Mouse (Mus musculus): ENCODE data around the gene Tcf19.
"Not testable (repeated sequence)": the region's sequence is repeated elsewhere in the genome, so short reads cannot be mapped to it uniquely, and the experiment has no call there.

Gene Tcf19

GRCm38 (mm10) chr17:35485702-35486101 lies 30.9 kb downstream of the Tcf19 start:
- no peak for DNase-seq (ENCODE audit: low read depth)

GRCm38 (mm10) chr17:35484066-35484465 lies 32.6 kb downstream of the Tcf19 start:
- DNase-seq (ENCODE audit: low read depth) = peak; percentile 30

- DNase-seq (ENCODE audit: low read depth) = no peak
Measured at GRCm38 (mm10) chr17:35469842-35470751, 46.5 kb downstream of the Tcf19 start, which contains the start of gene H2-Q10. Gene H2-Q10, plus strand, starts transcription at chr17:35470089.

GRCm38 (mm10) chr17:35468936-35469335 lies 47.7 kb downstream of the Tcf19 start:
- not testable (repeated sequence) for DNase-seq (ENCODE audit: low read depth)

GRCm38 (mm10) chr17:35465651-35466050 lies 51.0 kb downstream of the Tcf19 start:
- DNase-seq (ENCODE audit: low read depth) = not testable (repeated sequence)
